Mouse (Mus musculus) heart, embryonic 15.5 days (tissue): ENCODE data around the gene Ifna7. TPM values are rescaled to one million over a fixed set of nuclear protein-coding genes. Genes with fewer than 3 reads are reported as not detected.

Source experiments
- ATAC-seq: fragments of 200-750 bp; cut with Nextera tagmentation; replicated peaks from 2 replicates; pipeline ENCODE4 v1.8.0; 2017; ENCODE audit warnings: low read depth, moderate TSS enrichment; ENCODE audit not compliant: insufficient number of reproducible peaks, insufficient read depth, low FRiP score
- H3K27ac ChIP-seq: fragments of 300-500 bp; sonication (generic); 2 replicates; pipeline ENCODE4 v1.5.1; 2015; ENCODE audit warnings: mild to moderate bottlenecking, inconsistent platforms
- H3K27me3 ChIP-seq: fragments of 300-500 bp; sonication (generic); 2 replicates; pipeline ENCODE4 v1.6.1; 2015; ENCODE audit warnings: inconsistent platforms
- H3K36me3 ChIP-seq: fragments of 300-500 bp; sonication (generic); 2 replicates; pipeline ENCODE4 v1.6.1; 2015; ENCODE audit warnings: mild to moderate bottlenecking, inconsistent platforms
- H3K4me1 ChIP-seq: fragments of 300-500 bp; sonication (generic); replicated peaks from 2 replicates; pipeline ENCODE4 v1.6.1; 2015; ENCODE audit warnings: inconsistent platforms
- H3K4me2 ChIP-seq: fragments of 300-500 bp; sonication (generic); 2 replicates; pipeline ENCODE4 v1.6.1; 2015; ENCODE audit warnings: inconsistent platforms, mild to moderate bottlenecking, moderate library complexity
- H3K4me3 ChIP-seq: fragments of 300-500 bp; sonication (generic); 2 replicates; pipeline ENCODE4 v1.5.1; 2015; ENCODE audit warnings: mild to moderate bottlenecking, inconsistent platforms
- H3K9ac ChIP-seq: fragments of 300-500 bp; sonication (generic); 2 replicates; pipeline ENCODE4 v1.6.1; 2015; ENCODE audit warnings: mild to moderate bottlenecking, inconsistent platforms
- H3K9me3 ChIP-seq: fragments of 300-500 bp; sonication (generic); replicated peaks from 2 replicates; pipeline ENCODE4 v1.6.1; 2016; ENCODE audit warnings: inconsistent platforms
- WGBS: fragments of 180-500 bp; shearing (Covaris S2); methylation state at CpG from one replicate; pipeline ENCODE4 v1.1.7; 2015; ENCODE audit warnings: mixed read lengths; 5-methylcytosine and 5-hydroxymethylcytosine counted together
- polyA plus RNA-seq: library from polyadenylated mRNA; unstranded; fragments of >200 nt; fragmentation: Nextera tagmentation; extraction: Ambion mirVana; gene quantifications from 2 replicates; pipeline ENCODE4 v1.2.1, GENCODE M21; 2015

The Ifna7 gene
- polyA plus RNA-seq, 1 experiment from 2014 or later = not detected

- no peaks in the 10 kb centered on the region for H3K9me3 ChIP-seq
- no peaks in the 10 kb centered on the region for H3K27me3 ChIP-seq
- no peaks in the 10 kb centered on the region for H3K4me1 ChIP-seq
- 71% methylated on average over 2 of the region's 2 CpGs for WGBS
- no peak within 1 kb of the TSS for H3K4me2 ChIP-seq
- no peaks in the 10 kb centered on the region for H3K36me3 ChIP-seq
- H3K4me3 ChIP-seq = no peak within 1 kb of the TSS
- ATAC-seq = no peak
- no peak within 1 kb of the TSS for H3K9ac ChIP-seq
- H3K27ac ChIP-seq = no peak within 1 kb of the TSS
Observed at GRCm38 (mm10) chr4:88841438-88841911, 25.4 kb downstream of the Ifna7 start, which contains the start of gene Ifna4. TSS of gene Ifna4 (plus strand) at chr4:88841861.

- Histone ChIP-seq H3K4me1 (no peaks in the 10 kb centered on the region), H3K4me2 (no peak overlapping the region), H3K4me3 (no peak overlapping the region), H3K9me3 (no peaks in the 10 kb centered on the region), H3K27me3 (no peaks in the 10 kb centered on the region; the same call in 1 of the 2 replicates), H3K27ac (no peak overlapping the region), H3K9ac (no peak overlapping the region), H3K36me3 (no peaks in the 10 kb centered on the region)
- WGBS = 47% methylated on average over 2 of the region's 2 CpGs
- ATAC-seq = no peak
Observed at GRCm38 (mm10) chr4:88845334-88845733, 29.3 kb downstream of the Ifna7 start.

- Histone ChIP-seq H3K9me3 (no peaks in the 10 kb centered on the region), H3K36me3 (no peaks in the 10 kb centered on the region), H3K4me2 (no peak within 1 kb of the TSS), H3K4me1 (no peaks in the 10 kb centered on the region), H3K9ac (no peak within 1 kb of the TSS), H3K27me3 (no peaks in the 10 kb centered on the region; the same call in 1 of the 2 replicates), H3K27ac (no peak within 1 kb of the TSS), H3K4me3 (no peak within 1 kb of the TSS)
- no peak for ATAC-seq
- 71% methylated on average over 1 of the region's 1 CpGs for WGBS
Observed at GRCm38 (mm10) chr4:88849698-88850097, 33.7 kb downstream of the Ifna7 start, which contains the start of gene Ifna1. TSS of gene Ifna1 (plus strand) at chr4:88850087.

GRCm38 (mm10) chr4:88851026-88851763 lies 35.2 kb downstream of the Ifna7 start:
- Histone ChIP-seq H3K36me3 (no peaks in the 10 kb centered on the region), H3K9me3 (no peaks in the 10 kb centered on the region), H3K4me1 (no peaks in the 10 kb centered on the region), H3K27me3 (no peaks in the 10 kb centered on the region; the same call in 1 of the 2 replicates), H3K9ac (no peak overlapping the region), H3K27ac (no peak overlapping the region), H3K4me2 (no peak overlapping the region), H3K4me3 (no peak overlapping the region)
- WGBS = 69% methylated on average over 4 of the region's 4 CpGs
- ATAC-seq = no peak

GRCm38 (mm10) chr4:88859214-88859613 lies 43.2 kb downstream of the Ifna7 start:
- H3K4me2 ChIP-seq = no peak overlapping the region
- H3K27ac ChIP-seq = no peak overlapping the region
- H3K9ac ChIP-seq = no peak overlapping the region
- H3K4me3 ChIP-seq = no peak overlapping the region
- no peaks in the 10 kb centered on the region for H3K4me1 ChIP-seq
- H3K9me3 ChIP-seq = no peaks in the 10 kb centered on the region
- H3K27me3 ChIP-seq = peaks cover 7% of the 10 kb centered on the region
- ATAC-seq = no peak
- H3K36me3 ChIP-seq = no peaks in the 10 kb centered on the region

GRCm38 (mm10) chr4:88863309-88863708 lies 47.3 kb downstream of the Ifna7 start:
- Histone ChIP-seq H3K4me1 (0 out of 2 replicates have a peak, but pooled peaks cover 3% of the 10 kb centered on the region), H3K9me3 (no peaks in the 10 kb centered on the region), H3K4me2 (no peak overlapping the region), H3K27me3 (peaks cover 19% of the 10 kb centered on the region), H3K4me3 (no peak overlapping the region), H3K36me3 (no peaks in the 10 kb centered on the region), H3K27ac (no peak overlapping the region), H3K9ac (no peak overlapping the region)
- 13% methylated on average over 7 of the region's 7 CpGs for WGBS
- no peak for ATAC-seq

GRCm38 (mm10) chr4:88864599-88864998 lies 48.6 kb downstream of the Ifna7 start:
- Histone ChIP-seq H3K9ac (no peak overlapping the region), H3K4me1 (0 out of 2 replicates have a peak, but pooled peaks cover 6% of the 10 kb centered on the region), H3K27ac (no peak overlapping the region), H3K4me2 (peak overlapping the region; percentile 19; the same call in 1 of the 2 replicates), H3K36me3 (no peaks in the 10 kb centered on the region), H3K27me3 (peaks cover 19% of the 10 kb centered on the region), H3K4me3 (0 out of 2 replicates have a peak overlapping the region, but pooled peaks have one; percentile 6), H3K9me3 (no peaks in the 10 kb centered on the region)
- 51% methylated on average over 9 of the region's 9 CpGs for WGBS
- ATAC-seq = no peak

DNA sequence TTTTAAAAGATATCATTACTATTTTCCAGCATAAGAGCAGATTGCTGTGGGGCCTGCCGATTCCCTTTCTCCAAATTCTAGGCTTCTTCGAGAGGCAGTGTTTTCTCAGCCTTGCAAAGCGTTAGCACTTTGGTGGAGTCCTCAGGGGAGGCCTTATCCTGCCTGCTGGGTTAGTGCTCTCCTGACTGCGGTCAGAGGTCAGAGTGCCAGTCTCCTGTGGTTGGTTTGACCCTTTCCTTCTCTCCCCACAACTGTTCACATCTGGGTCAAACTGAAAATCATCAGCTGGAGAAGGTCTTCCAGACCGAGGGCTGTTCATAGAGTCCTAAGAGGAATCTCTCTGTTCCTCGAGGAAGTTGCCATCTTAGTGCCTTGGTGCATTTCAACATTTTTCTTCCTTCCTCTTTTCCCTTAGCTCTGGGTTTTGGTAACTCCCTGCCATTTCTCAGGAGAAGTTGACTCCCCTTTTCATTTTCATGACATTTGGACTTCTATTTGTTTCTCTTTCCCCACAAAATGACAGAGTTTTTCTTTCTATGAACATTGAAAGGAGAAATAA lies 49.1 kb downstream of the Ifna7 start:
- no peak overlapping the region for H3K27ac ChIP-seq
- ATAC-seq = no peak
- H3K9me3 ChIP-seq = no peaks in the 10 kb centered on the region
- no peak overlapping the region for H3K9ac ChIP-seq
- H3K4me1 ChIP-seq = 0 out of 2 replicates have a peak, but pooled peaks cover 6% of the 10 kb centered on the region
- H3K36me3 ChIP-seq = no peaks in the 10 kb centered on the region
- WGBS = 43% methylated on average over 6 of the region's 6 CpGs
- H3K4me3 ChIP-seq = no peak overlapping the region
- H3K27me3 ChIP-seq = peaks cover 19% of the 10 kb centered on the region
- H3K4me2 ChIP-seq = no peak overlapping the region

Other genes with a start within 250 kb of the Ifna7 start
- gene Ifna14, start 244.4 kb upstream of the Ifna7 start, polyA plus RNA-seq = not detected in 2 replicates
- gene Ifna9, start 223.8 kb upstream of the Ifna7 start, polyA plus RNA-seq = not detected in 2 replicates
- not detected in 2 replicates for gene Ifna12, start 212.9 kb upstream of the Ifna7 start, polyA plus RNA-seq
- gene C87499, start 181.8 kb upstream of the Ifna7 start, polyA plus RNA-seq = not detected in 2 replicates
- not detected in 2 replicates for gene Ifna13, start 171.8 kb upstream of the Ifna7 start, polyA plus RNA-seq
- not detected in 2 replicates for gene Ifna16, start 139.3 kb upstream of the Ifna7 start, polyA plus RNA-seq
- not detected in 2 replicates for gene Ifna2, start 132.3 kb upstream of the Ifna7 start, polyA plus RNA-seq
- not detected in 2 replicates for gene Ifnab, start 124.9 kb upstream of the Ifna7 start, polyA plus RNA-seq
- 0.82 and 0.93 TPM in 2 replicates for gene Gm26566, start 94.4 kb upstream of the Ifna7 start, polyA plus RNA-seq
- gene Klhl9, start 93.8 kb upstream of the Ifna7 start, polyA plus RNA-seq = 77.5 and 78.4 TPM in 2 replicates
- gene Gm13271, start 61.4 kb upstream of the Ifna7 start, polyA plus RNA-seq = not detected in 2 replicates
- gene Gm13283, start 56.1 kb upstream of the Ifna7 start, polyA plus RNA-seq = 0.11 and 0.23 TPM in 2 replicates
- 0.48 TPM in 1 of 2 replicates, not detected in the other for gene Gm13290, start 42.4 kb upstream of the Ifna7 start, polyA plus RNA-seq
- not detected in 2 replicates for gene Gm13289, start 39.3 kb upstream of the Ifna7 start, polyA plus RNA-seq
- gene Gm13272, start 36.4 kb upstream of the Ifna7 start, polyA plus RNA-seq = 0.28 TPM in 1 of 2 replicates, not detected in the other
- gene Ifnz, start 34.1 kb upstream of the Ifna7 start, polyA plus RNA-seq = 0.53 TPM in 1 of 2 replicates, not detected in the other
- not detected in 2 replicates for gene Gm13276, start 30.5 kb upstream of the Ifna7 start, polyA plus RNA-seq
- not detected in 2 replicates for gene Gm13277, start 27.6 kb upstream of the Ifna7 start, polyA plus RNA-seq
- not detected in 2 replicates for gene Gm13278, start 24.7 kb upstream of the Ifna7 start, polyA plus RNA-seq
- not detected in 2 replicates for gene Gm13275, start 21.7 kb upstream of the Ifna7 start, polyA plus RNA-seq
- not detected in 2 replicates for gene Gm13279, start 18.8 kb upstream of the Ifna7 start, polyA plus RNA-seq
- gene Gm13285, start 16.6 kb upstream of the Ifna7 start, polyA plus RNA-seq = 0.79 and 0.82 TPM in 2 replicates
- not detected in 2 replicates for gene Gm13287, start 13.0 kb upstream of the Ifna7 start, polyA plus RNA-seq
- gene Gm13288, start 10.7 kb upstream of the Ifna7 start, polyA plus RNA-seq = 0.08 TPM in 1 of 2 replicates, not detected in the other
- not detected in 2 replicates for gene Ifna11, start 3.7 kb downstream of the Ifna7 start, polyA plus RNA-seq
- not detected in 2 replicates for gene Ifna6, start 11.2 kb downstream of the Ifna7 start, polyA plus RNA-seq
- not detected in 2 replicates for gene Ifna5, start 19.3 kb downstream of the Ifna7 start, polyA plus RNA-seq
- not detected in 2 replicates for gene Ifna4, start 25.6 kb downstream of the Ifna7 start, polyA plus RNA-seq
- not detected in 2 replicates for gene Ifna1, start 33.9 kb downstream of the Ifna7 start, polyA plus RNA-seq
- not detected in 2 replicates for gene Ifne, start 64.0 kb downstream of the Ifna7 start, polyA plus RNA-seq